Mouse (Mus musculus) central nervous system, embryonic 18 days (tissue): ENCODE measurements around the gene Olfr671. TPM values are rescaled to one million over a fixed set of nuclear protein-coding genes. Genes with fewer than 3 reads are reported as not detected.

Experiments
- polyA plus RNA-seq: library from polyadenylated mRNA; depleted of rRNA; stranded (reverse); fragments of >200 nt; gene quantifications from 2 replicates; pipeline ENCODE4 v1.2.3, GENCODE M21; 2012; rRNA removed

Gene Olfr671
- polyA plus RNA-seq, result not detected in 2 replicates

DNA sequence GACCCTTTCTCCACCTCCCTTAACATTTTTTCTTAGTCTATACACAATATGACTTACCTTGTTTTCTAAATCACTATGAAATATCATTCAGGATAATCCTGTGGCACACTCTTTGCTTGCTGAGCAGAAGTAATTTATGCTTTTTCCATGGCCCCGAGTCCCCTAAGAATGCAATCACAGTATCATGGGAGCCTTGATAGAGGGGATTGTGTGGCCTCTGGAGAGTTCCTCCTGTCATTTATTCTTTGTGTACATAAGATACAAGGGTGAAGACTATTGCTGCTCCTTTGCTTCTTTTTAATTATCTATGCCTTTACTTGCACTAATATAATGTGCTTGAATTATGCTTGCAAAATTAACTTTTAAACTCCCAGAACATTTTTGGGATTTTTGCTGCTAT, at the start of gene Olfr671:
Olfr671 (minus strand) TSS at position 101 of the 400 bp plus-strand sequence.

DNA sequence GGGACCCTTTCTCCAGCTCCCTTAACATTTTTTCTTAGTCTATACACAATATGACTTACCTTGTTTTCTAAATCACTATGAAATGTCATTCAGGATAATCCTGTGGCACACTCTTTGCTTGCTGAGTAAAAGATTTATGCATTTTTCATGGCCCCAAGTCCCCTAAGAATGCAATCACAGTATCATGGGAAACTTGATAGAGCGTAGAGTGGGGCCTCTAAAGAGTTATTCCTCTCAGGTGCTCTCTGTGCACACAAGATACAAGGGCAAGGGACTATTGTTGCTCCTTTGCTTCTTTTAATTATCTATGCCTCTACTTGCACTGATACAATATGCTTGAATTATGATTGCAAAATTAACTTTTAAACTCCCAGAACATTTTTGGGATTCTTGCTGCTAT, 49.4 kb upstream of the Olfr671 start, which contains the start of gene Olfr675:
Olfr675 (minus strand) TSS at position 101 of the 400 bp plus-strand sequence.

DNA sequence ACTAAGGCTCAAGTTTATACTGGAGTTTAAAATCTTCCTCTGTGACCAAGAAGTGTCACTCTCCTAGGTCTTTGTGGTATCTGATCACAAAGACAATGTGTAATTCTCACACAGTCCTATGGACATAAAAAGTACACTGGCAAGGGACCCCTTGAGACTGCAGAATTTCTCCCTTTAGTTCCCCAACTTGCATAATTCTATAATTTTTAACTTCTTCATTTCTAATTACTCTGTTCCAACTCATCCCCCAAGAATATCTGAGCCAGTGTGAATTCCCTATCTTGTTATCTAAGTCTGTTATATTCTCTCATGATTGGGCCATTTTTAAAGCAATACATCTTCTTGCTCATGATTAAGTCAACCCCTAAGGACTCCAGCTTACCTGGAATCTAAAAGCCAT, 23.0 kb upstream of the Olfr671 start, which contains the start of gene Olfr672:
Olfr672 (minus strand) TSS at position 101 of the 400 bp plus-strand sequence.

GRCm38 (mm10) chr7:104962520-104962919, 16.4 kb downstream of the Olfr671 start, which contains the start of gene Olfr670:
Olfr670 (minus strand) TSS chr7:104962620.

DNA sequence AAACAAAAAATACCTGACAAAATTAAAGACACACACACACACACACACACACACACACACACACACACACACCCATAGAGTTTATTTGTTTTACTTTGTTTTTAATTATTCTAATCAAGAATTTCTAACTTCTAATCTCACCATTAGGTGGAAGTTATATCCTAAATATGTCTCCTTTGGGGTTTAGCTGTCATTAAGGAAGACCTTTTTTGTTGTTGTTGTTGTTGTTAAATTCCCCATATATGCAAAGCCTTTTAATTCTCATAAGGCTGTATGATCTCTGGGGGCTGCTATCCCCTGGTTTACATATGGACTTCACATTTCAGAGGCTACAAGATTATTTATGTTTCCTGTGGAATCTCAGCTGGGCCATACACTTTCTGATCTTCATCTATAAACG, 45.0 kb downstream of the Olfr671 start, which contains the start of gene Olfr669:
Olfr669 (plus strand) TSS at position 301 of the 400 bp plus-strand sequence.

GRCm38 (mm10) chr7:104927957-104928356, 51.0 kb downstream of the Olfr671 start, which contains the start of gene Olfr668:
Olfr668 (minus strand) TSS chr7:104928057.

Other genes starting within 250 kb of the Olfr671 start
- gene Usp17le, start 201.7 kb downstream of the Olfr671 start, polyA plus RNA-seq, result not detected in 2 replicates
- gene Usp17lb, start 136.5 kb downstream of the Olfr671 start, polyA plus RNA-seq, result not detected in 2 replicates
- not detected in 2 replicates for gene Usp17la, start 122.1 kb downstream of the Olfr671 start, polyA plus RNA-seq
- gene Olfr665, start 101.1 kb downstream of the Olfr671 start, polyA plus RNA-seq, result not detected in 2 replicates
- gene Olfr666, start 83.2 kb downstream of the Olfr671 start, polyA plus RNA-seq, result not detected in 2 replicates
- gene Olfr667, start 57.6 kb downstream of the Olfr671 start, polyA plus RNA-seq, result not detected in 2 replicates
- not detected in 2 replicates for gene Olfr668, start 51.1 kb downstream of the Olfr671 start, polyA plus RNA-seq
- not detected in 2 replicates for gene Olfr669, start 44.9 kb downstream of the Olfr671 start, polyA plus RNA-seq
- not detected in 2 replicates for gene Olfr670, start 16.5 kb downstream of the Olfr671 start, polyA plus RNA-seq
- not detected in 2 replicates for gene Olfr672, start 22.9 kb upstream of the Olfr671 start, polyA plus RNA-seq
- gene Olfr675, start 49.3 kb upstream of the Olfr671 start, polyA plus RNA-seq, result not detected in 2 replicates
- not detected in 2 replicates for gene Olfr676, start 53.6 kb upstream of the Olfr671 start, polyA plus RNA-seq
- not detected in 2 replicates for gene Olfr677, start 72.2 kb upstream of the Olfr671 start, polyA plus RNA-seq
- gene Olfr678, start 85.3 kb upstream of the Olfr671 start, polyA plus RNA-seq, result not detected in 2 replicates
- not detected in 2 replicates for gene Olfr679, start 102.1 kb upstream of the Olfr671 start, polyA plus RNA-seq
- gene Olfr680-ps1, start 113.7 kb upstream of the Olfr671 start, polyA plus RNA-seq, result not detected in 2 replicates
- gene Olfr681, start 137.7 kb upstream of the Olfr671 start, polyA plus RNA-seq, result not detected in 2 replicates
- not detected in 2 replicates for gene Olfr683, start 167.9 kb upstream of the Olfr671 start, polyA plus RNA-seq
- not detected in 2 replicates for gene Olfr684, start 184.5 kb upstream of the Olfr671 start, polyA plus RNA-seq
- not detected in 2 replicates for gene Olfr685, start 206.9 kb upstream of the Olfr671 start, polyA plus RNA-seq
- not detected in 2 replicates for gene Olfr686, start 228.4 kb upstream of the Olfr671 start, polyA plus RNA-seq